Mouse (Mus musculus) liver, adult 2 months (tissue): ENCODE data around the gene Unc13a. TPM values are rescaled to one million over a fixed set of nuclear protein-coding genes. Genes with fewer than 3 reads are reported as not detected.

Experiments
- DNase-seq: peaks from one replicate; pipeline ENCODE4 v3.0.0-alpha.2; 2011; ENCODE audit warnings: low read depth, low spot score; ENCODE audit errors: extremely low read depth
- H3K27ac ChIP-seq: fragments of 200-500 bp; replicated peaks from 2 replicates; pipeline ENCODE4 v1.5.1; 2012; ENCODE audit warnings: low read depth, mild to moderate bottlenecking, control low read depth, inconsistent platforms, low read length; ENCODE audit not compliant: insufficient read depth
- H3K27me3 ChIP-seq: fragments of 200-500 bp; 2 replicates; pipeline ENCODE4 v1.6.1; 2012; ENCODE audit warnings: mild to moderate bottlenecking, moderate library complexity, low read length, inconsistent platforms; ENCODE audit not compliant: control insufficient read depth, insufficient read depth
- H3K36me3 ChIP-seq: fragments of 200-500 bp; 2 replicates; pipeline ENCODE4 v1.6.1; 2012; ENCODE audit warnings: low read length, inconsistent platforms; ENCODE audit not compliant: control insufficient read depth, insufficient read depth
- H3K4me1 ChIP-seq: fragments of 200-500 bp; 2 replicates; pipeline ENCODE4 v1.6.1; 2011; ENCODE audit warnings: low read length; ENCODE audit not compliant: control insufficient read depth, insufficient read depth
- H3K4me3 ChIP-seq: fragments of 200-500 bp; 2 replicates; pipeline ENCODE4 v1.5.1; 2011; ENCODE audit warnings: low read depth, mild to moderate bottlenecking, control low read depth, low read length, moderate library complexity; ENCODE audit not compliant: insufficient read depth
- H3K79me2 ChIP-seq: fragments of 200-500 bp; 2 replicates; pipeline ENCODE4 v1.6.1; 2012; ENCODE audit warnings: inconsistent platforms, mild to moderate bottlenecking, low read length, moderate library complexity; ENCODE audit not compliant: control insufficient read depth, insufficient read depth
- H3K9ac ChIP-seq: fragments of 200-500 bp; 2 replicates; pipeline ENCODE4 v1.6.1; 2012; ENCODE audit warnings: low read depth, mild to moderate bottlenecking, control low read depth, inconsistent platforms, low read length
- CTCF ChIP-seq: fragments of 200-500 bp; IDR thresholded peaks from 2 replicates; pipeline ENCODE4 v1.5.1; 2011; ENCODE audit warnings: low read depth, low read length, control low read depth
- POLR2A ChIP-seq: fragments of 200-500 bp; IDR thresholded peaks from 2 replicates; pipeline ENCODE4 v1.6.1; 2011; ENCODE audit warnings: low read length, control low read depth; ENCODE audit not compliant: insufficient read depth; ENCODE audit errors: extremely low read depth
- WGBS: fragments of 180-500 bp; shearing (Covaris S2); methylation state at CpG from one replicate; pipeline ENCODE4 v1.1.7; 2018; 5-methylcytosine and 5-hydroxymethylcytosine counted together
- polyA plus RNA-seq: library from polyadenylated mRNA; depleted of rRNA; stranded (reverse); fragments of >200 nt; gene quantifications from 2 replicates; pipeline ENCODE4 v1.2.3, GENCODE M21; 2012
- total RNA-seq: library from RNA; depleted of rRNA; stranded (reverse); fragments of >200 nt; gene quantifications from 2 replicates; pipeline ENCODE4 v1.2.3, GENCODE M21; 2014

Unc13a gene
- total and polyA plus RNA-seq, 2 experiments, result 0.09 to 0.15 TPM

DNA sequence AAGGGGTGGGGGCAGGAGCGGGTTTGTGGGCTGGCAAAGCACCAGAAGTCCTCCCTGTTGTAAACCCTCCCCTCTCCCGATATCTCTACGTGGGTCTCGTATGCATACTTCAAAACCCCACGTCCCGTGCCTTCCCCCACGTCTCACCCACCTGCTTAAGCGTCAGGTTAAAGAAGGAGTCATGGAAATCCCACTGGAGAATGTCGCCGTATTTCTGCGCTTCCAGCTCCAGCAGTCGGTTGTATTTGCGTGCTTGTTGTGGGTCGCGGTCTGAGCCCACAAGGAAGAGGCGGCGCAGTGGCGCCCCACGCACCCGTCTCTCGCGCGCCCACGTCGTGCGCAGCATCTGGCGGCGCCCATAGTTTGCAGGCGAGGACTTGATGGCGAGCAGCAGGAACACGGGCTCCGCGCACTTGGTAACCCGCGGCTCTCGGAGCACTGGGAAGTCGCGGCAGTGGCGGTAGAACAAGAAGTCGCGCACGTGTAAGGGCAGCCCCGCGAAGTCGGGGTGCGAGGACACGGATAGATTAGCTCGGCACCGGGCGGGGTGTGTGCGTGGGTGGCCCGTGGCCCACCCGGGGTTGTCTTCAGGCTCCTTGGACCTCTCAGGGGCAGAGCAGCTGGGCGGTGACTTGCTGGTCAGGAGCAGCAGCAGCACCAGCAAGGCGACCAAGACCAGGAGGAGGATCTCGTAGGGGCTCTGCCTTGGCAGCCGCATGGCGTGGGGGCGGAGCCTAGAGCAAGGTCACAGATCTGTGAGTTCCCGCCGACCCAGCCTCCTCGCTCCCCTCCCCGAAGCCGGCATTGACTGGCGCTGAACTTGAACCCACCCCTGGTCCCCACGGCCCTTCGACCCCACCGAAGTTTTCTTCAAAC is 21.8 kb upstream of the Unc13a start:
- Histone ChIP-seq H3K27me3 (peaks cover 21% of the 10 kb centered on the region), H3K79me2 (no peaks in the 10 kb centered on the region), H3K4me1 (no peaks in the 10 kb centered on the region), H3K4me3 (no peak overlapping the region), H3K9ac (no peak overlapping the region), H3K36me3 (no peaks in the 10 kb centered on the region), H3K27ac (no peak overlapping the region)
- TF ChIP-seq CTCF, result no peak
- no peak for TF ChIP-seq POLR2A
- 26% methylated on average over 68 of the region's 68 CpGs for WGBS
- DNase-seq, result no peak

DNA sequence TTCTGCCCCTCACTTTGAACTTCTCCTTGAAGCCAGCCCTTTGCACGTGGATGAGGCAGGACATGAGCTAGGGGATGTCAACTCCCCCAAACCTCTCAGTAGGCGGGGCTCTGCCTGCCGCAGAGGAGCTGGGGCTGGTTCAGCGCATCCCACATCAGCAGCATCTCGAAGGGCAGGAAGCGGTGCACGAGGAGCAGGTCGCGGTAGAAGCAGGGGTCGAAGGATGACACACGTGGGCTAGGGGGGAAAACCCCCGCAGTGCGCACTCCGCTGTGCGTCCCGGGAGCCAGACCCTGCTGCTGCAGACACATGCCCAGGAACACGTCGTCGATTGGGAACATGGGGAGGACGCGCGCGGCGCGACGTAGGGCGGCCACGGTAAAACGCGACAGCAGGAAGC is 21.0 kb upstream of the Unc13a start:
- Histone ChIP-seq H3K36me3 (no peaks in the 10 kb centered on the region), H3K27me3 (peaks cover 21% of the 10 kb centered on the region), H3K79me2 (no peaks in the 10 kb centered on the region), H3K9ac (no peak overlapping the region), H3K4me1 (no peaks in the 10 kb centered on the region), H3K27ac (no peak overlapping the region), H3K4me3 (no peak overlapping the region)
- TF ChIP-seq POLR2A, result no peak
- no peak for TF ChIP-seq CTCF
- 17% methylated on average over 30 of the region's 30 CpGs for WGBS
- DNase-seq, result no peak

GRCm38 (mm10) chr8:71689028-71689427 is 17.5 kb upstream of the Unc13a start, which contains the start of gene Insl3:
Gene Insl3 (plus strand): TSS chr8:71689214.
- no peaks in the 10 kb centered on the region for H3K79me2 ChIP-seq
- WGBS, result 25% methylated on average over 33 of the region's 33 CpGs

GRCm38 (mm10) chr8:71687616-71688015 is 16.1 kb upstream of the Unc13a start:
- Histone ChIP-seq H3K36me3 (no peaks in the 10 kb centered on the region), H3K9ac (no peak overlapping the region), H3K79me2 (no peaks in the 10 kb centered on the region), H3K27ac (no peak overlapping the region), H3K4me1 (no peaks in the 10 kb centered on the region), H3K4me3 (no peak overlapping the region), H3K27me3 (peaks cover 17% of the 10 kb centered on the region)
- DNase-seq, result no peak
- 32% methylated on average over 8 of the region's 8 CpGs for WGBS
- TF ChIP-seq CTCF (no peak), POLR2A (no peak)

More at GRCm38 (mm10) chr8:71689028-71689427, 17.5 kb upstream of the Unc13a start, which contains the start of gene Insl3:
- Histone ChIP-seq H3K27me3 (peaks cover 22% of the 10 kb centered on the region), H3K4me1 (no peaks in the 10 kb centered on the region), H3K4me3 (no peak within 1 kb of the TSS), H3K9ac (no peak within 1 kb of the TSS), H3K27ac (no peak within 1 kb of the TSS), H3K36me3 (no peaks in the 10 kb centered on the region)
- no peak for TF ChIP-seq POLR2A
- no peak for TF ChIP-seq CTCF
- DNase-seq, result no peak

DNA sequence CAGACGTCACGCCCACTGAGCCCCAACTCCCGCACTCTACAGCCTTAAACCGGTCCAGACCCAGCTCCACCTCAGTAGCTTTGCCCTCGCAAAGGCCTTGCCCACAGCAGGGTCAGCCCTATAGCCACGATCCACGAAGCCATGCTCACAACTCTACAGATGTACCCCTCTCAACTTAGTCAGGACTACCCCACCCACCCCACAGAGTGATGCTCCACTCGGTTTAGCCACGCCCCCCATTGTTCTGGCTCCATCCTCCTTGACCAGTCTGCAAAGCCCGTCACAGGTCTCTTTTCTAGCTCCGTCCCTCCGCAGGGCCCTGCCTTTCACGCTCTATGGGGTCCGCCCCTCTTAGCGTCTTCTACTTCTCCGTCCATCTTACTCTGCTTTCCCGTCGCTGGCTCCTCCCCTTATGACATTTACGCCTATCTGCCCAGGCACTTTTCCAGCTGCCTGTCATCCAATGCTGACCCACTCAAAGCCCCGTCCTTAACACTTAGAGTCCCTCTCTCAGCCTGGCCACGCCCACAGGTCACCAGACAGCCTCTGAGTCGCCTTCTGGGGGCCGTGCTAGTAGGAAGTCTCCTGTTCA is 14.7 kb upstream of the Unc13a start:
- 30% methylated on average over 23 of the region's 23 CpGs for WGBS
- H3K9ac ChIP-seq, result no peak overlapping the region
- no peak for TF ChIP-seq CTCF
- TF ChIP-seq POLR2A, result no peak
- DNase-seq, result no peak
- H3K79me2 ChIP-seq, result no peaks in the 10 kb centered on the region
- peaks cover 14% of the 10 kb centered on the region for H3K27me3 ChIP-seq
- no peaks in the 10 kb centered on the region for H3K4me1 ChIP-seq
- no peaks in the 10 kb centered on the region for H3K36me3 ChIP-seq
- no peak overlapping the region for H3K27ac ChIP-seq
- H3K4me3 ChIP-seq, result no peak overlapping the region
